Mouse (Mus musculus): ENCODE results near the gene Spred2. TPM values are rescaled to one million over a fixed set of nuclear protein-coding genes. Genes with fewer than 3 reads are reported as not detected.
A peak's percentile ranks its signal among the peaks of the same experiment; 100 is the strongest.

The Spred2 gene
- total and polyA plus RNA-seq, 2 experiments from 2014 or later: 8.7 to 16.9 TPM

DNA sequence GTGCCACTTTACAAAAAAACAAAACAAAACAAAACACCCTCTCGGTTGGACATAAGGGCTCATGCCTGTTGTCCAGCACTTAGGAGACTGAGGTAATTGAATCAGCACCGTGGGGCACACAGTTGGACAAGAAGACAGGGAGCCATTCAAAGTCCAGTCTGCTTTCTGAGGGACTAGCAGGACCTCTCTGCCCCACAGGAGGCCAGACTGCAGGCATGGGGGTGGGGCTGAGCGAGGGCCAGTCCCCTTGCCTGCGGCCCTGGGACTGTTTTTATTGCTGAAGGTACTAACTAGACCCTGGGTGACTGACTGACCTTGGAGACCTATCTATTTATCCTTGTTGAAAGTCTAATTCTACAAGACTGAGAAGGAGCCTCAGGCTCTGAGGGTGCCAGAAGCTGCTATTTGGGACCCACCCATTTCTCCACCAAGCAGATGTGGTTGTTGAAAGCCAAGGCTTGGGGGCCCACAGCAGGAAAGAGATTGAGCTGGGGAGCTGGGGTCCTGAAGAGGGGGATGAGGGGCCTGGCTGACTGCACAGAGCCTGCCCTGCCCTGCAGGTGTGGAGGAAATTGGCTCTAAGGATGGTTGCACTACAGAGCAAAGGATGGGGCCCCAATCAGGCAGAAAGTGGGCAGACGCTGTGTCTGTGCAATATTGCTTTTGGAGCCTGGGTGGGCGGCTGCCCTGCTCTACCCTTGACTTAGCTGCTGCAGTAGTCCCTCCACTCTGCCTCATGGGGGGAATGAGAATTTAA, 117.2 kb downstream of the Spred2 start:
- Histone ChIP-seq H3K36me3 (ENCODE audit: insufficient read depth, low read length) (no peaks in the 10 kb centered on the region), H3K4me2 (ENCODE audit: low read depth, low read length) (no peak overlapping the region), H3K27me3 (ENCODE audit: insufficient read depth, low read length) (no peaks in the 10 kb centered on the region), H3K4me3 (ENCODE audit: low read length) (no peak overlapping the region), H3K9me3 (ENCODE audit: low read length) (no peaks in the 10 kb centered on the region), H3K9ac (replicated peaks; ENCODE audit: low read length) (no peak overlapping the region), H3K27ac (no peak overlapping the region), H3K4me1 (ENCODE audit: insufficient read depth, low read length) (no peaks in the 10 kb centered on the region)
- DNase-seq (ENCODE audit: low spot score) (no peak), ATAC-seq (no peak)
- WGBS: 23% methylated on average over 6 of the region's 6 CpGs
- TF ChIP-seq CTCF (IDR thresholded peaks at IDR 0.05; ENCODE audit: low read depth): no peak

- H3K36me3 ChIP-seq (ENCODE audit: insufficient read depth, low read length): no peaks in the 10 kb centered on the region
- DNase-seq (ENCODE audit: low spot score) (no peak), ATAC-seq (no peak)
- H3K4me1 ChIP-seq (ENCODE audit: insufficient read depth, low read length): no peaks in the 10 kb centered on the region
- no peak overlapping the region for H3K9ac ChIP-seq (replicated peaks; ENCODE audit: low read length)
- no peaks in the 10 kb centered on the region for H3K27me3 ChIP-seq (ENCODE audit: insufficient read depth, low read length)
- no peak overlapping the region for H3K27ac ChIP-seq
- H3K4me2 ChIP-seq (ENCODE audit: low read depth, low read length): no peak overlapping the region
- H3K9me3 ChIP-seq (ENCODE audit: low read length): no peaks in the 10 kb centered on the region
- no peak for TF ChIP-seq CTCF (IDR thresholded peaks at IDR 0.05; ENCODE audit: low read depth)
- no peak overlapping the region for H3K4me3 ChIP-seq (ENCODE audit: low read length)
- 64% methylated on average over 4 of the region's 4 CpGs for WGBS
Measured at GRCm38 (mm10) chr11:20042106-20042505, 117.9 kb downstream of the Spred2 start.

GRCm38 (mm10) chr11:20043256-20043655, 119.1 kb downstream of the Spred2 start:
- no peak for ATAC-seq
- DNase-seq (ENCODE audit: low spot score): no peak
- no peaks in the 10 kb centered on the region for H3K9me3 ChIP-seq (ENCODE audit: low read length)
- no peak overlapping the region for H3K4me3 ChIP-seq (ENCODE audit: low read length)
- H3K4me1 ChIP-seq (ENCODE audit: insufficient read depth, low read length): no peaks in the 10 kb centered on the region
- TF ChIP-seq CTCF (IDR thresholded peaks at IDR 0.05; ENCODE audit: low read depth): no peak
- H3K4me2 ChIP-seq (ENCODE audit: low read depth, low read length): no peak overlapping the region
- no peak overlapping the region for H3K27ac ChIP-seq
- H3K36me3 ChIP-seq (ENCODE audit: insufficient read depth, low read length): no peaks in the 10 kb centered on the region
- no peak overlapping the region for H3K9ac ChIP-seq (replicated peaks; ENCODE audit: low read length)
- 75% methylated on average over 4 of the region's 4 CpGs for WGBS
- no peaks in the 10 kb centered on the region for H3K27me3 ChIP-seq (ENCODE audit: insufficient read depth, low read length)

DNA sequence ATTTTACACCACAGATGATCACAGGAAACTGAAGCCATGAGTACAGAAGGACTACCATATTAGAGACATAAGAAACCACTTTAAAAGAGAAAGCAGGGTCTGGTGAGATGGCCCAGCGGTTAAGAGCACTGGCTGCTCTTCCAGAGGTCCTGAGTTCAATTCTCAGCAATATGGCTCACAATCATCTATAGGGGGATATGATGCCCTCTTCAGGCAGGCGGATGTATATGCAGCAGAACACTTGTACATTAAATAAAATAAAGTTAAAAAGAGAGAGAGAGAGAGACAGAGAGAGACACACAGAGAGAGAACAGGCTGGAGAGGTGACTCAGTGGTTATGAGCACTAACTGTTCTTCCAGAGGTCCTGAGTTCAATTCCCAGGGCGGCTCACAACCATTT, 121.4 kb downstream of the Spred2 start:
- Histone ChIP-seq H3K4me3 (ENCODE audit: low read length) (no peak overlapping the region), H3K36me3 (ENCODE audit: insufficient read depth, low read length) (no peaks in the 10 kb centered on the region), H3K27me3 (ENCODE audit: insufficient read depth, low read length) (no peaks in the 10 kb centered on the region), H3K9ac (replicated peaks; ENCODE audit: low read length) (no peak overlapping the region), H3K27ac (no peak overlapping the region), H3K4me1 (ENCODE audit: insufficient read depth, low read length) (no peaks in the 10 kb centered on the region), H3K9me3 (ENCODE audit: low read length) (no peaks in the 10 kb centered on the region), H3K4me2 (ENCODE audit: low read depth, low read length) (no peak overlapping the region)
- DNase-seq (ENCODE audit: low spot score) (no peak), ATAC-seq (no peak)
- WGBS: 65% methylated on average over 3 of the region's 3 CpGs
- peak; percentile 22; the same call in 1 of the 2 replicates for TF ChIP-seq CTCF (IDR thresholded peaks at IDR 0.05; ENCODE audit: low read depth)

DNA sequence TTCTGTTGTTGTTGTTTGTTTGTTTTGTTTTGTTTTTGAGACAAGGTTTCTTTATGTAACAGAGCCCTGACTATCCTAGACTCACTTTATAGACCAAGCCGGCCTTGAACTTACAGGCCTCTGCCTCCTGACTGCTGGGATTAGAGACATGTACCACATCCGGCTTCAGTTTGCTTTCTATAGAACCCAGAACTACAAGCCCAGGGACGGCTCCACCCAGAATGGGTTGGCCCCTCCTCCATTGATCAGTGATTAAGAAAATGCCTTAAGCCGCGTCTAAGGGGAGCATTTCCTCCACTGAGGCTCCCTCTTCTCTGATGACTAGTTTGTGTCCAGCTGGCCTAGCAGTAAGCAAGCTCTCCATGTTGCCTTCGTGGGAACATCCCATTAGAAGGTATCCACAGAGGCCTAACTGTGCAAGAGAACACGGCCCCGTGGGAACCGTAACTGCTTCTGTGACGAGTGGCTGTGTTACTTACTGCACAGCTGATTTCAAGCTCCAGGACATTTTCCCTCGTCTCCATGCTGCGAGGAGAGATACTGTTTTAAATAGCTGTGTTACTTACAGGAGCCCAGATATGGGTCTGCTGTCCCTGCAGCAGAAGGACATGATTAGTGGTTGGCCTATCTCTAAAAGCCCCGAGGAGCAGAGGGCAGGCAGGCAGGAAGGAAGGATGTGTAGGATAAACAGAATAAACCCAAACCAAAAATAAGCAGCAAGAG, 128.8 kb downstream of the Spred2 start:
- H3K4me1 ChIP-seq (ENCODE audit: insufficient read depth, low read length): no peaks in the 10 kb centered on the region
- H3K27me3 ChIP-seq (ENCODE audit: insufficient read depth, low read length): no peaks in the 10 kb centered on the region
- no peak overlapping the region for H3K27ac ChIP-seq
- no peak overlapping the region for H3K4me3 ChIP-seq (ENCODE audit: low read length)
- ATAC-seq (no peak), DNase-seq (ENCODE audit: low spot score) (no peak)
- no peak overlapping the region for H3K9ac ChIP-seq (replicated peaks; ENCODE audit: low read length)
- no peak for TF ChIP-seq CTCF (IDR thresholded peaks at IDR 0.05; ENCODE audit: low read depth)
- H3K36me3 ChIP-seq (ENCODE audit: insufficient read depth, low read length): peaks cover 4% of the 10 kb centered on the region
- H3K4me2 ChIP-seq (ENCODE audit: low read depth, low read length): no peak overlapping the region
- 63% methylated on average over 13 of the region's 13 CpGs for WGBS
- no peaks in the 10 kb centered on the region for H3K9me3 ChIP-seq (ENCODE audit: low read length)

GRCm38 (mm10) chr11:20053951-20054350, 129.8 kb downstream of the Spred2 start:
- no peaks in the 10 kb centered on the region for H3K4me1 ChIP-seq (ENCODE audit: insufficient read depth, low read length)
- DNase-seq (ENCODE audit: low spot score): no peak
- no peak for ATAC-seq
- no peaks in the 10 kb centered on the region for H3K27me3 ChIP-seq (ENCODE audit: insufficient read depth, low read length)
- no peak overlapping the region for H3K27ac ChIP-seq
- H3K9me3 ChIP-seq (ENCODE audit: low read length): no peaks in the 10 kb centered on the region
- TF ChIP-seq CTCF (IDR thresholded peaks at IDR 0.05; ENCODE audit: low read depth): no peak
- H3K36me3 ChIP-seq (ENCODE audit: insufficient read depth, low read length): peaks cover 7% of the 10 kb centered on the region
- H3K9ac ChIP-seq (replicated peaks; ENCODE audit: low read length): no peak overlapping the region
- 70% methylated on average over 3 of the region's 3 CpGs for WGBS
- no peak overlapping the region for H3K4me3 ChIP-seq (ENCODE audit: low read length)
- no peak overlapping the region for H3K4me2 ChIP-seq (ENCODE audit: low read depth, low read length)

DNA sequence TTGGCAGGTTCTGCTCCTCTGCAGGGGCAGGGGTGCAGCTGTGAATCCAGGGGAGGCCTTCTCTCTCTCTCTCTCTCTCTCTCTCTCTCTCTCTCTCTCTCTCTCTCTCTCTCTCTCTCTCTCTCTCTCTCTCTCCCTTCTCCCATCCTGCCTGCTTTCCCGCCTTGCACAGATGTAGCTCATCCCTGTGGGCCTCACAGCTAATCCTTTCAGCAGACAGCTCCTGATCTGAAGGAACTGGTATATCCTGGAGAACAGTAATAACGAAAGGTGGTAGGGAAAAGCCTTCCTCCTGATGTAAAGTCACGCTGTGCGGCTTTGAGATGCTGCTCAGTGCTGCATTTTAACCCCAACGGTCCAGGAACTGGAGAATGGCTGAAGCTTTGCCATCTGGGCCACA, 130.4 kb downstream of the Spred2 start:
- no peak for TF ChIP-seq CTCF (IDR thresholded peaks at IDR 0.05; ENCODE audit: low read depth)
- ATAC-seq (no peak), DNase-seq (ENCODE audit: low spot score) (no peak)
- no peak overlapping the region for H3K4me2 ChIP-seq (ENCODE audit: low read depth, low read length)
- no peak overlapping the region for H3K9ac ChIP-seq (replicated peaks; ENCODE audit: low read length)
- peaks cover 10% of the 10 kb centered on the region for H3K36me3 ChIP-seq (ENCODE audit: insufficient read depth, low read length)
- no peaks in the 10 kb centered on the region for H3K4me1 ChIP-seq (ENCODE audit: insufficient read depth, low read length)
- no peak overlapping the region for H3K4me3 ChIP-seq (ENCODE audit: low read length)
- no peaks in the 10 kb centered on the region for H3K9me3 ChIP-seq (ENCODE audit: low read length)
- no peak overlapping the region for H3K27ac ChIP-seq
- no peaks in the 10 kb centered on the region for H3K27me3 ChIP-seq (ENCODE audit: insufficient read depth, low read length)
- WGBS: 36% methylated on average over 5 of the region's 5 CpGs
